Mouse (Mus musculus) liver, postnatal 0 days (tissue): ENCODE results near the gene Zfr.

ENCODE experiments used
- CTCF ChIP-seq: sonication (generic); IDR thresholded peaks from 2 replicates; pipeline ENCODE4 v1.5.1; 2016; ENCODE audit warnings: antibody characterized with exemption, low read depth
- EP300 ChIP-seq: IDR thresholded peaks from 2 replicates; pipeline ENCODE4 v1.6.1; 2016; ENCODE audit warnings: antibody characterized with exemption, low read depth, mild to moderate bottlenecking

DNA sequence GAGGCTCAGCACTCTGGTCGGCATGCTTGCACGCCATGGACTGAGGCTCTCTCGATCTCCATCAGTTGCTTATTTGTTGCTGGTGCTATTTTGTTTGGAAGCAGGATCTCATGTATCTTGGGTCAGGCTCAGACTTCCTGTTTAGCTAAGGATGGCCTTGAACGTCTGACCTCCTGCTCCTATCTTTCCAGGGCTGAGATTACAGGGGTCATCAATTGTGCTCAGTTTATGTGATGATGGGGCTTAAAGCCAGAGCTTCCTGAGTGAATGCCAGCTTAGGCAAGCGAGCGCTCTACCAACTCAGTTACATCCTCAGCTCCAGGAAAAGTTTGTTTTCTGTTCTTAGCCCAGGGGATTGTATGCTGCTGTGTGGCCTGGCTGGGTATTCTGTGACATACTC is 3.1 kb upstream of the Zfr start:
- no peak for TF ChIP-seq CTCF
- no peak for TF ChIP-seq EP300
